Comparison of ENCODE assay signal across 9 mouse cellular contexts in genomic region chr17:64130356-64130755, GRCm38 (mm10).
DNase-seq lines count a peak whose midpoint lies in the region; ATAC-seq lines count a peak whose summit lies in the region.
"Had no signal": no experiment of that assay in that cellular context is flagged by ENCODE, and none has a peak within 500 bp of the region (broad histone marks: within the 10 kb centered on the region; RNA-seq: fewer than 3 reads in every experiment).

No protein-coding gene starts in this region.

- no peaks in the 10 kb centered on the region for H3K36me3 ChIP-seq in hindbrain, embryonic 15.5 days
- H3K36me3 ChIP-seq in hindbrain, embryonic 11.5 days (ENCODE audit: control insufficient read depth, insufficient read depth, low read length) = no peaks in the 10 kb centered on the region

- H3K4me2 ChIP-seq in hindbrain, embryonic 15.5 days = no peak overlapping the region
- no peak overlapping the region for H3K4me2 ChIP-seq in hindbrain, embryonic 11.5 days (replicated peaks; ENCODE audit: low read depth, low read length)

- no peak for DNase-seq in hindbrain, embryonic 11.5 days (ENCODE audit: low spot score)
- DNase-seq in brain, adult 2 months (ENCODE audit: low read depth, low spot score) = peak; percentile 96
- peak; percentile 64 to 83 for DNase-seq in frontal cortex, adult 2 months (ENCODE audit: extremely low spot score in 1 of 2, low spot score in 1 of 2)
- DNase-seq in layer of hippocampus, postnatal 36 days = peak; percentile 54 to 63
- no peak for DNase-seq in urinary bladder, postnatal 25 days (ENCODE audit: low spot score)
- no peak for DNase-seq in gastrocnemius, postnatal 10 days
- DNase-seq in gastrocnemius, postnatal 14 days = no peak

- no peak overlapping the region for H3K9ac ChIP-seq in hindbrain, embryonic 15.5 days
- H3K9ac ChIP-seq in hindbrain, embryonic 11.5 days (ENCODE audit: low read depth, low read length) = no peak overlapping the region

- H3K27ac ChIP-seq in hindbrain, embryonic 15.5 days (replicated peaks) = no peak overlapping the region; the same call in 1 of the 2 replicates
- no peak overlapping the region for H3K27ac ChIP-seq in hindbrain, embryonic 11.5 days (ENCODE audit: low read depth, low read length)
- H3K27ac ChIP-seq: macrophage had no signal

- peak; percentile 81 for ATAC-seq in hindbrain, embryonic 15.5 days (ENCODE audit: low FRiP score, low read depth)
- no peak for ATAC-seq in hindbrain, embryonic 11.5 days (ENCODE audit: low FRiP score)

- intact Hi-C loops in gastrocnemius, postnatal 14 days (cut with DNase I; ENCODE audit: low total_unique reads) = no loop called here

- H3K9me3 ChIP-seq in hindbrain, embryonic 15.5 days = no peaks in the 10 kb centered on the region
- no peaks in the 10 kb centered on the region for H3K9me3 ChIP-seq in hindbrain, embryonic 11.5 days (ENCODE audit: control insufficient read depth, low read length)

- no peak overlapping the region for H3K4me3 ChIP-seq in hindbrain, embryonic 15.5 days
- no peak overlapping the region for H3K4me3 ChIP-seq in hindbrain, embryonic 11.5 days (ENCODE audit: low read depth, low read length)

- WGBS in hindbrain, embryonic 15.5 days = 47% methylated on average over 3 of the region's 3 CpGs
- 83% methylated on average over 3 of the region's 3 CpGs for WGBS in hindbrain, embryonic 11.5 days

- peaks cover 7% of the 10 kb centered on the region; the same call in 1 of the 2 replicates for H3K4me1 ChIP-seq in hindbrain, embryonic 15.5 days (replicated peaks)
- H3K4me1 ChIP-seq in hindbrain, embryonic 11.5 days (replicated peaks; ENCODE audit: control insufficient read depth, insufficient read depth, low read length) = no peaks in the 10 kb centered on the region

- no peaks in the 10 kb centered on the region for H3K27me3 ChIP-seq in hindbrain, embryonic 15.5 days
- no peaks in the 10 kb centered on the region for H3K27me3 ChIP-seq in hindbrain, embryonic 11.5 days (ENCODE audit: control insufficient read depth, insufficient read depth, low read length)

Comparison
In these comparisons a context has a peak if more than half of its experiments do, and no peak if none do; other contexts are left out.
1. DNase-seq: peak in brain, adult 2 months (single experiment), frontal cortex, adult 2 months (2 of 2) and layer of hippocampus, postnatal 36 days (2 of 2); none in hindbrain, embryonic 11.5 days (single experiment), urinary bladder, postnatal 25 days (single experiment), gastrocnemius, postnatal 10 days (single experiment) and gastrocnemius, postnatal 14 days (single experiment).